In genomic region chr6:95717071-95717470, GRCm38 (mm10) we compare ENCODE assay signal across 16 mouse cellular contexts. TPM values are rescaled to one million over a fixed set of nuclear protein-coding genes. Genes with fewer than 3 reads are reported as not detected.
DNase-seq lines count a peak whose midpoint lies in the region; ATAC-seq and TF ChIP-seq lines count a peak whose summit lies in the region.
"Had no signal": no experiment of that assay in that cellular context is flagged by ENCODE, and none has a peak within 500 bp of the region (broad histone marks: within the 10 kb centered on the region; RNA-seq: fewer than 3 reads in every experiment).

No protein-coding gene starts in this region.

- in situ Hi-C loops in CH12.LX (cut with MboI; ENCODE audit: low pct_ligation_motif_present, low pct_unique_long_range_greater_than_20kb, low sequenced_read_pairs), result no loop called here

- TF ChIP-seq CTCF in kidney, adult 2 months (conservative IDR thresholded peaks at IDR 0.05; ENCODE audit: insufficient read depth, insufficient read length, low read depth, low read length), result no peak
- no peak for TF ChIP-seq CTCF in CH12.LX (conservative IDR thresholded peaks at IDR 0.05 in 1 of 2, IDR thresholded peaks at IDR 0.05 in 1 of 2; ENCODE audit: low read depth in 2 of 2, low read length in 2 of 2)

- H3K36me3 ChIP-seq in kidney, adult 2 months (ENCODE audit: control insufficient read depth, insufficient read depth, low read length), result no peaks in the 10 kb centered on the region
- H3K36me3 ChIP-seq in CH12.LX (replicated peaks in 1 of 2; ENCODE audit: control insufficient read depth in 1 of 2, insufficient read depth in 1 of 2, low read length in 1 of 2), result peaks cover 0 to 34% of the 10 kb centered on the region in 2 experiments
- H3K36me3 ChIP-seq in liver, embryonic 16.5 days (ENCODE audit: control insufficient read depth, insufficient read depth), result no peaks in the 10 kb centered on the region
- H3K36me3 ChIP-seq: hindbrain, embryonic 13.5 days; midbrain, embryonic 13.5 days had no signal

- no peak overlapping the region for H3K9ac ChIP-seq in CH12.LX (ENCODE audit: insufficient read depth, low read depth)
- H3K9ac ChIP-seq in liver, embryonic 16.5 days (ENCODE audit: low read depth, low read length), result no peak overlapping the region
- H3K9ac ChIP-seq: forebrain, embryonic 13.5 days; hindbrain, embryonic 13.5 days; midbrain, embryonic 13.5 days had no signal

- WGBS in kidney, adult 2 months, result 70% methylated on average over 3 of the region's 3 CpGs
- 49% methylated on average over 3 of the region's 3 CpGs for WGBS in liver, embryonic 16.5 days (ENCODE audit: insufficient replicate concordance)

- ATAC-seq in granulocyte monocyte progenitor cell, adult 5-6 weeks (replicated peaks; ENCODE audit: poor library complexity, severe bottlenecking), result peak; percentile 6; the same call in 1 of the 2 replicates
- no peak for ATAC-seq in liver, embryonic 16.5 days (ENCODE audit: low read depth)
- ATAC-seq: forebrain, embryonic 13.5 days; midbrain, embryonic 13.5 days had no signal

- H3K4me2 ChIP-seq in CH12.LX (ENCODE audit: insufficient read depth, low read depth, poor library complexity, severe bottlenecking), result 0 out of 2 replicates have a peak overlapping the region, but pooled peaks have one; percentile 35
- peak overlapping the region; percentile 15 for H3K4me2 ChIP-seq in liver, embryonic 16.5 days (ENCODE audit: low read depth, low read length)

- no peak for TF ChIP-seq RAD21 in CH12.LX (IDR thresholded peaks at IDR 0.05; ENCODE audit: low read depth, low read length)

- H3K27ac ChIP-seq in kidney, adult 2 months (ENCODE audit: insufficient read depth, low read depth, low read length), result peak overlapping the region; percentile 32
- no peak overlapping the region for H3K27ac ChIP-seq in CH12.LX (ENCODE audit: insufficient read depth, low read depth)
- no peak overlapping the region for H3K27ac ChIP-seq in liver, embryonic 16.5 days (ENCODE audit: low read length)
- H3K27ac ChIP-seq: forebrain, embryonic 13.5 days; gastrocnemius, adult 2 months; heart, adult 2 months; hindbrain, embryonic 13.5 days; midbrain, embryonic 13.5 days had no signal

- peaks cover 12% of the 10 kb centered on the region for H3K9me3 ChIP-seq in CH12.LX (replicated peaks; ENCODE audit: low read length)
- H3K9me3 ChIP-seq in liver, embryonic 16.5 days (replicated peaks; ENCODE audit: control insufficient read depth, low read length), result no peaks in the 10 kb centered on the region
- H3K9me3 ChIP-seq: forebrain, embryonic 13.5 days; hindbrain, embryonic 13.5 days; midbrain, embryonic 13.5 days had no signal

- no peak overlapping the region for H3K4me3 ChIP-seq in kidney, adult 2 months (ENCODE audit: insufficient read depth, low read depth, low read length)
- no peak overlapping the region for H3K4me3 ChIP-seq in CH12.LX (replicated peaks in 1 of 3; ENCODE audit: low read depth in 2 of 3, low read length in 2 of 3, poor library complexity in 1 of 3)
- H3K4me3 ChIP-seq in liver, embryonic 16.5 days (ENCODE audit: low read depth, low read length), result no peak overlapping the region
- H3K4me3 ChIP-seq: forebrain, embryonic 13.5 days; gastrocnemius, adult 2 months; heart, adult 2 months; hindbrain, embryonic 13.5 days had no signal

- TF ChIP-seq POLR2A in kidney, adult 2 months (IDR thresholded peaks at IDR 0.05; ENCODE audit: low read depth, low read length), result no peak
- TF ChIP-seq POLR2A in CH12.LX (IDR thresholded peaks at IDR 0.05; ENCODE audit: low read depth, low read length), result no peak

- dilution Hi-C loops in CH12.LX (cut with MboI; ENCODE audit: extremely low pct_ligation_motif_present, extremely low pct_unique_long_range_greater_than_20kb, low sequenced_read_pairs), result no loop called here

- no peak for DNase-seq in kidney, adult 2 months
- DNase-seq in kidney, adult 11 months, result no peak
- no peak for DNase-seq in CH12.LX (ENCODE audit: extremely low read depth)
- no peak for DNase-seq in urinary bladder, postnatal 10 days (ENCODE audit: low spot score)
- no peak for DNase-seq in urinary bladder, postnatal 36 days (ENCODE audit: low spot score in 2 of 2)
- DNase-seq: cerebellum, adult 9-10 months; gastrocnemius, adult 2 months; heart, adult 2 months; lung, adult 18-20 months; lung, postnatal 4 days; thymus, adult 18-20 months had no signal

- H3K27me3 ChIP-seq in kidney, adult 2 months (replicated peaks; ENCODE audit: control insufficient read depth, insufficient read depth, low read length), result no peaks in the 10 kb centered on the region
- H3K27me3 ChIP-seq in CH12.LX (replicated peaks), result no peaks in the 10 kb centered on the region
- H3K27me3 ChIP-seq in liver, embryonic 16.5 days (ENCODE audit: control insufficient read depth, insufficient read depth, low read depth, low read length), result no peaks in the 10 kb centered on the region
- H3K27me3 ChIP-seq: forebrain, embryonic 13.5 days; hindbrain, embryonic 13.5 days; midbrain, embryonic 13.5 days had no signal

- TF ChIP-seq EP300 in CH12.LX (IDR thresholded peaks at IDR 0.05; ENCODE audit: low read length), result no peak

- H3K79me2 ChIP-seq in CH12.LX (replicated peaks; ENCODE audit: control insufficient read depth, extremely low read depth, insufficient read depth, poor library complexity, severe bottlenecking), result peaks cover 14% of the 10 kb centered on the region; the same call in 1 of the 2 replicates

- peaks cover 44% of the 10 kb centered on the region for H3K4me1 ChIP-seq in kidney, adult 2 months (ENCODE audit: control insufficient read depth, insufficient read depth, low read length)
- H3K4me1 ChIP-seq in CH12.LX (ENCODE audit: control insufficient read depth in 1 of 2, insufficient read depth in 2 of 2), result peaks cover 8 to 40% of the 10 kb centered on the region in 2 experiments
- H3K4me1 ChIP-seq in liver, embryonic 16.5 days (ENCODE audit: control insufficient read depth, low read depth, low read length), result peaks cover 18% of the 10 kb centered on the region

TF ChIP-seq in CH12.LX, 34 proteins besides CTCF, POLR2A, EP300 and RAD21:
- TF ChIP-seq NRF1 (IDR thresholded peaks at IDR 0.05; ENCODE audit: low read depth, low read length) (no peak), TCF12 (IDR thresholded peaks at IDR 0.05; ENCODE audit: low read depth, low read length) (no peak), UBTF (IDR thresholded peaks at IDR 0.05; ENCODE audit: low read depth, low read length) (no peak), IRF4 (IDR thresholded peaks at IDR 0.05; ENCODE audit: low read depth, low read length) (no peak), ETS1 (conservative IDR thresholded peaks at IDR 0.05; ENCODE audit: low read depth, low read length) (no peak), SMC3 (IDR thresholded peaks at IDR 0.05; ENCODE audit: low read depth, low read length) (no peak)

RNA-seq across cellular contexts. Expression of gene Suclg2, which starts 1.5 kb away (rescaled TPM):
- 88.8 and 126 TPM in 2 replicates for polyA plus RNA-seq in kidney, adult 2 months (2012; rRNA removed)
- total RNA-seq in CH12.LX (2012; rRNA removed) (48.3 and 49.0 TPM in 2 replicates), CH12.LX (2014; rRNA removed) (86.2 and 90.6 TPM in 2 replicates)
- polyA plus RNA-seq in CH12.LX (2012; ENCODE audit: insufficient read length, low read depth), result 46.5 and 66.8 TPM in 2 replicates
- total RNA-seq in granulocyte monocyte progenitor cell, adult 5-6 weeks (2014; fragmentation: Nextera tagmentation), result 48.5 and 49.7 TPM in 2 replicates
- 70.8 and 111 TPM in 2 replicates for total RNA-seq in granulocyte monocyte progenitor cell, adult 5-6 weeks (2017)
- polyA plus RNA-seq in liver, embryonic 16.5 days (2015; fragmentation: Nextera tagmentation; extraction: Ambion mirVana), result 41.7 and 42.9 TPM in 2 replicates
